Mouse (Mus musculus): ENCODE measurements around the gene Sox15.

The Sox15 gene

GRCm38 (mm10) chr11:69635471-69635870, 19.6 kb upstream of the Sox15 start:
- in situ Hi-C loops (cut with MboI) = no loop called here

DNA sequence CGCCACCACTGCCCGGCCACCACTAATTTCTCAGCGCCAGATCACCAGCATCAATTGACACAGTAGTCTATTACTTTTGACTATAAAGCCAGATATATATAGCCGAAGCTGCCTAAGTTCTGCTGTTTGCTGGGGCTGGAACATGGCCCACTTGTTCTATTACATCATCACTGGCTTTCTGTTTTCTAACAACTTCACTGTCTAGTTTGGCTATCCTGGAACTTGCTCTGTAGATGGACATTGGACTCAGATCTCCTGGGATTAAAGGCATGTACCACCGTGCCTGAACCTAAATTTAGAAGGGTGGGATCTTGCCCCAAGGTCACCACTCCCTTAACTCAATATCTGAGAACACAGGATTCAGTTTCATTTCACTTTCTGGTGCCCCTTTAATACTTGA, 9.3 kb upstream of the Sox15 start:
- in situ Hi-C loops (cut with MboI) = no loop called here

DNA sequence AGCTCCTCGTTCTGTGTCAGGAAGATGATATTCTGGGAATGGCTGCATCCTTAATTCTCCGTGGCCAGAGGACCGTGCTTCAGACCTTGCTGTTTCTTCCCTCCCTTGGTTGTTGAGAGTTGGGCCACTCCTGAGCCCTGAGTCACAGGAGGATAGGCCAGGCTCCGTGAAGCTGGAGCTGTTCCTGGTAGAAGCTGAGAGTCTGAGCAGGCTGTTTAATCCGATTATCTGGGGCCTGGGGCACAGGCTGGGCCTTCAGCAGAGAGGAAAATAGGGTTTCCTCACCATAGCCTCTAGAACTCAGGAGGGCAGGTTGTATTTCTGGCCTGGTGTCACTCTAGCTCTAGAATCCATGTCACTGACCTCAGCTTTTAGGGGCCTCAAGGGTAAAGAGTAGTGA, 1.7 kb upstream of the Sox15 start:
- in situ Hi-C loops (cut with MboI) = no loop called here

DNA sequence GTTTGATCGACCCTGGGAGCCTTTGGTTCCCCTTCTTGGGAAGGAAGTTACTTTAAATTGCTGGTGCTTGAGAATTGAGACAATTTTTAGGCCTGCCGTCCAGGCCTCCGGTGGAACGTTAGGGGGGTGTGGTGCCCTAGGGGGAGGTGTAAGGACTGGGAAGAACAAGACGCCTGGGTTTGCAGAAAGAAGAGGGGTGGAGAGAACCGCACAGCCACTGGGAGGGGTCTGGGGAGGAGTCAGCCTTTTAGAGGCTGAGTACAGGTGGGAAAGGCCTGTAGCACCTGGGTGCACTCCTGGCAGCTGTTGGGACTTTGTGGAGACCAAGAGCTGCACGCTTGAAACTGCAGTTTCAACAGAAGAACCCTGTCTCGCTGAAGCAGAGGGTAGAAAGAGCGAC, 354 bp upstream of the Sox15 start:
- in situ Hi-C loops (cut with MboI) = no loop called here

GRCm38 (mm10) chr11:69656065-69656455, 946 bp downstream of the Sox15 start:
- in situ Hi-C loops (cut with MboI) = no loop called here

DNA sequence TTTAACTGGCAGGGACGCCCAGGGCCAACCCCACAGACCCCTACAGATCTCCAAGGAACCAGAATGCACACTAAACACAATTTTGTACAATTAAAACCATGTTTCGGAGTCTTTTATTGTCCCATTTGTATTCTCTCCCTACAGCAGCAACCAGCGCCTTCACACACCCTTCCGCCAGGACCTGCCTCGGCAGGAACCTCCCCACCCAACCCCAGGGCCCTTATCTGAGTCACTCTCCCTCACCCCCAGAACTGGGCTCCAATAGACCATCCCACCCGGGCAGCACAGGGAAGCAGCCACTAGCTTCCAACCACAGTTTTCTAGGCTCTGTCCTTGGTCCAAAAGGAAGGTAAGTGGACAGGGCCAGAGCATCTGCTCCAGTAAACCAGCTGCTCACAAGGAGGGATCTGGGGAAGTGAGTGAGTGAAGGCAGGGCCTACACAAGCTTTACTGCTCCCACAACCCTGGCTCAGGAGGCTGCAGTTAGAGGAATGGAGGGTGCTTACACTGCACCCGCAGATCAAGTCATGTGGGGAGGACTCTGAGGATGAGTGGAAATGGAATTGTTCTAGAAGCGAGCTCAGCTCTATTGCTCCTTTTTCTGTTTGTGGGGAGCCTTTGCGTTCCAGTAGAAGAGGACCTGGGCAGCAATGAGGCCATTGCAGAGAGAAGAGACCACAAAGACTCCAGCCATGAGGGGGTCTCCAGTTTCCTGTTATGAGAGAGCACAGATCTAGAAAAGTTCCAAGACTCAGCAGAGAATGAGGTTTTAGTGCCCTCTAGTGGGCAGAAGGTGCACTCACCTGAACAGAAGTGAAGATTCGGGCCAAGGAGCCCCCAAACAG, 1.7 kb downstream of the Sox15 start:
- in situ Hi-C loops (cut with MboI) = no loop called here

- in situ Hi-C loops (cut with MboI) = no loop called here
These were observed 2.4 kb downstream of the Sox15 start for GRCm38 (mm10) chr11:69657462-69657881.

DNA sequence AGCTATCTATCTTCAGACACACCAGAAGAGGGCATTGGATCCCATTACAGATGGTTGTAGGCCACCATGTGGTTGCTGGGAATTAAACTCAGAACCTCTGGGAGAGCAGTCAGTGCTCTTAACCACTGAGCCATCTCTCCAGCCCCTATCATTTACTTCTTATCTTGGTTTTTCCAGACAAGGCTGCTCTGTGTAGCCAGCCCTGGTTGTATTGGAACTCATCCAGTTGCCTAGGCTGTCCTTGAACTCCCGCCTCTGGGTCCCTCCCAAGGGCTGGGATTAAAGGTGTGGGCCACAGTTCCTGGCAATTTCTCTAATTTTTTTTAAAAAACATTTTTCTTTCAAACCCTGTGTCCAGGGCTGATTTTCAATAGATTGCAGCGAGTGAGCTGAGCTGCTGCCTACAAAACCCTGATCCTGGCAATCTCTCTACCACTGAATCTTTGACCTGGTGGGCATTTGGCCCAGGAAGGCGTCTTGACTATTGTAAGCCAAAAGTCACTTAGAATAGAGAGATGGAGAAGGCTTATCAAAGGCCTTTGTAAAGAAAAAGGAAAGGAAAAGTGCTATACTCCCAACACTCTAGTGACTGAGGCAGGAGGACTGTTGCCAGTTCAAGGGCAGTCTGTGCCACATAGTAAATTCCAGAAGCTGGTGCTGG, 6.2 kb downstream of the Sox15 start:
- in situ Hi-C loops (cut with MboI) = no loop called here

- in situ Hi-C loops (cut with MboI) = no loop called here
These were observed 7.3 kb downstream of the Sox15 start, which contains the start of gene Mpdu1 for GRCm38 (mm10) chr11:69662213-69662966. Mpdu1 (minus strand) TSS chr11:69662642.

DNA sequence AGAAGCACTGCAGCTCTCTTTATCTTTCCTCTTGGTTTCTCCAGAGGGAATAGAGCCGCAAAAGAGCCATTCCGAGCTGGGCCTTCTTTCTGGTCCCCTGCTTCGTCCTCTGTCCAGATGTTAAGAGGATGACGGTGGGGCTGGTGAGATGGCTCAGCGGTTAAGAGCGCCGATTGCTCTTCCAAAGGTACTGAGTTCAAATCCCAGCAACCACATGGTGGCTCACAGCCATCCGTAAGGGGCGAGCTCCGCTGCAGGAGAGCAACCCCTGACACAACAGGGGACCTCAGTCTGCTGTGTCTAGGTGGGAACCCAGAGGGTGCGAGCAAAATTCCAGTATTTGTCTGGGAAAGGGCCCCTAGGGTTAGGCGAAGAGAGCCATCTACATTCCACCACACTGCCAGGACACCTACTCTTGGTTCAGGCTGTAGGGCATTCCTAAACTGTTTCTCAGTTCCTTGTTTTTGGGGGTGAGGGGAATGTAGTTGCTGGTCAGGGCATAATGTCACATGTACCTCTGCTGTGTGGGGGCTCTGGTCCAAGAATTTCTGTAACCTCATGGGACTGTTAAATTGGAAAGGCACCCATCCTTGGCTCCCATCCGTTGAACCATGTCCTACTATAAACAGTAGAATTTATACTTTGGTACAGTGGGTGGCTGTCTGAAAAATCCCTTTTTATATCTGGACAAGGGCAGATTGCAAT, 8.0 kb downstream of the Sox15 start:
- in situ Hi-C loops (cut with MboI) = no loop called here

DNA sequence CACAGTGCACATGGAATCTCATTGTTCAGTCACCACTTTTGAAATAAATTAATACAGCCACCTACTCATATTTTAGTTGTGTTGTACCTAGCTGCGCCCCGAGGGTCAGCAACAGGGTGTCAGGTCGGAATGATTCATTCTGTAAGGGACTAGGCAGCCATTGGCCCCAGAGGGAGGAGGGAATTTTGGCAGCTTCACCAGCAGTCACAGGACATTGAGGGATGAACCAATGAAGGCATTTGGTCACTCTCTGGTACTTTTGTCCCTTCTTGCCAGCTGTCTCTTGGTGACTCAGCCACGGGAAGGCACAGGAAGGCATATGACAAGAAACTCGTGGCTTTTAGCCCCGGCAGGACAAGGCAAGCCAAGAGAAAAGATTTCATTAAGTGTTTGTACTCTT, 8.7 kb downstream of the Sox15 start:
- in situ Hi-C loops (cut with MboI) = no loop called here

GRCm38 (mm10) chr11:69664841-69665240, 9.7 kb downstream of the Sox15 start:
- in situ Hi-C loops (cut with MboI) = no loop called here

DNA sequence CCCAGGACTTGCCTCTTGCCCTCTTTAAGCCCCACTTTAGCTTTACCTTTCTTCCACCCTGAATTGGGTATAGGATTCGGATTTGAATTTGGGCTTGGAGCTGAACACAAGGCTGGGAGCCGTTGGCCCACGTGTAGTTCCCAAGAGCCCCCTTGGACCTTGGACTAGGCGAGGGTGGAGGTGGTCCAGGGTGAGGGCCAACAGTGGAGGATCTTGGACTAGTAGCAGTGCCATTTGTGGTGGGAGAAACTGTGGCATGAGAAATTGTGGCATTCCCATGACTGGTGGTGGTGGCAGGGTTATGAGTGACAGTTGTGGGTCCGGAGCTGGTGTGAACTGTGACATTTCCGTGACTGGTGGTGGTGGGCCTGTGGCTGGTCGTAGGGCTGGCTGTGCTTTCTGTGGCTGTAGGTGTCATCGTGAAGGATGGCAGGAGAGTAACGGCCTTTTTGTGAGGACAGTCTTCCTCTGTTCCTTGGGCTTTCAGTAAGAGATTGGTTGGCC, 10.4 kb downstream of the Sox15 start:
- in situ Hi-C loops (cut with MboI) = no loop called here

DNA sequence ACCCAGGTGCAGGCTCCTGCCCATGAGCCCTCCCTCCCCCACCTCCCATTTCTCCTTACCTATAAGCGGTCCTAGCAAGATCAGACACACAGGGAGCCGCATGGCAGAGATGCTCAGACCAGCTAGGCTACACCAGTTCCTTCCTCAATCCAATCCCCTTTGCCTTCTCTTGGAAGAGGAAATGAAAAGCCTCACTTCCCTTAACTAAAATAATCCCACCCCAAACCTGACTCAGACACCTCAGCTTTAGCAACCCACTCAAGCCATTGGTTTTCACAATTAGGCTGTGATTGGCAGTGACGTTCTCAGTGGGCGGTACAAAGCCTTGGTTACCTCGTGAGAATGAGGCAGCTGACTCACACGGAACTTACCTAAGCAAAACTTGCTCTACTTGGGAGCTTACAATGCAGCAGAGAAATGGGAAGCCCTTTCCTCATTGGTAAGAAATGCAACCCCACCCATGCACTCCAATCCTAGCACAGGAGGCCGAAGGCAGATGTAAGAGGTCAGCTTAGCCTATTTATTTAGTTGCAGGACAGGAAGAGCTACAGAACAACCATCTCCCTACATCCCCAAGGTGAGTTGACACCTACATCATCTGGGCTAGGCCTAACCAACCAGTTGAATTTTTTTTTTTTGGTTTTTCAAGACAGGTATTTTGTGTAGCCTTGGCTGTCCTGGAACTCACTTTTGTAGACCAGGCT, 11.0 kb downstream of the Sox15 start, which contains the start of gene Cd68:
Gene Cd68, minus strand, starts transcription at position 193 of the 704 bp plus-strand sequence.
- in situ Hi-C loops (cut with MboI) = no loop called here

GRCm38 (mm10) chr11:69666665-69667005, 11.5 kb downstream of the Sox15 start:
- in situ Hi-C loops (cut with MboI) = no loop called here

DNA sequence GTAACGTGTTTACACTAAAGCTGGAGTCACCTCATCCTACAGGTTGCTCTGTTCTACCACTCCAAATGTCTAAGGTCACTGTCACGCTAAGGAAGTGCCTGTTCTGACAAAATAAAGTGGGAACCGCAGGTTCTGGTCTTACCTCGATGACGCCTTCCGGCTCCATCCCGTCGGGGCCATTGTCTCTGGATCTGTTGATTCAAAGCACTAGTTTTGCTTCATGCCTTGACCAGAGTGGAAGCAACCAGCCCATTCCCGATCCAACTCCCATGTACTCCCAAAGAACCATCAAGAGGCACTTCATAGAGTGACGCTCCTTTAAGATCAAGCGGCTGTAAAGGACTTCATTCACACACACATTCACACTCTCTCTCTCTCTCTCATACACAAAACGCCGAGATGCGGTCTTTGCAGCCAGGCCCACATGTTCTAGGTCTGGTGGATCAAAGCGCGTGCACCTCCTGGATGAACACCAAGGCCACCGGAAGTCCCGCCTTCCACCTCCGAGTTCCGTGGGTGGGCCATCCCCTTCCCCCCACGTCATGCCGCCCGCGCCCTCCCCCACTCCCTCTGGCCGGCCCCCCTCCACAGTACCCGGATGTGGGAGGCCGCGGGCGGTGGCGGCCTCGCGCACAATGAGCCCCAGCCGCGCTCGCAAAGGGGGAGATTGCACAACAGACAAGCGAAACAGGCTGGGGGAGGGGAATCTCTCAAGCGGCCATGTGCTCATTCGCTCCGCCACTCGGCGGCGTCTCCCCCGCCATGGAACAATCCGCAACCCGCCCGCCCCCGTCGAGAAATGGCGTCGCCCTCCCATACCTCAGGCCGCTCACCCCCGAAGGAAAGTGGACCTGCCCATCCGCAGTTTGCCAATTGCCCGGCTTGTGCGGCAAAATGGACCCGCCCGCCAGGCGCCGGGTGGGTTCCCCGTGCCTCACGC, 15.9 kb downstream of the Sox15 start:
- in situ Hi-C loops (cut with MboI) = no loop called here

DNA sequence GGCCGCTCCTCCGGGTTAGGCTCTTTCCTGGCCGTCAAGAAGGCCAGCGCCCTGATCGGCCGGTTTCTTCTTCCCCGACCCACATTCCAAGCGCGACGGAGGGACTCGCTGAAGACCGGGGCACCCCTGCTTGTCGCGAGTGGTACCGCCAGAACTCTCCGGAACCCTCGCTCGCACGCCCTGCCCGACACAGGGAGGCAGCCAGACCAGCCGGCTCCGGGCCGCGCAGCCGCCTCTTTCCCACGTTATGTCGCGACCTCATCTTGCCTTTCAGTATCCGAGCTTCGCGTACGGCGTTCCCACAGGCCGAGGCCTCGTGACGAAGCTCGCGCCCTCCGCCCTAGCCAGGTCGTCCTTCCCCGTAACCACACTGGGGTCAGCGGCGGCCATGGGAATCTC, 16.6 kb downstream of the Sox15 start:
- in situ Hi-C loops (cut with MboI) = no loop called here

GRCm38 (mm10) chr11:69672211-69672706, 17.1 kb downstream of the Sox15 start, which contains the start of gene Eif4a1:
Eif4a1 (minus strand) TSS chr11:69672423.
- in situ Hi-C loops (cut with MboI) = no loop called here

- in situ Hi-C loops (cut with MboI) = no loop called here
These were observed 24.0 kb downstream of the Sox15 start for GRCm38 (mm10) chr11:69679144-69679543.

All from mature B cell (primary cell).